Mouse (Mus musculus): ENCODE results near the gene Gm7298.

DNA sequence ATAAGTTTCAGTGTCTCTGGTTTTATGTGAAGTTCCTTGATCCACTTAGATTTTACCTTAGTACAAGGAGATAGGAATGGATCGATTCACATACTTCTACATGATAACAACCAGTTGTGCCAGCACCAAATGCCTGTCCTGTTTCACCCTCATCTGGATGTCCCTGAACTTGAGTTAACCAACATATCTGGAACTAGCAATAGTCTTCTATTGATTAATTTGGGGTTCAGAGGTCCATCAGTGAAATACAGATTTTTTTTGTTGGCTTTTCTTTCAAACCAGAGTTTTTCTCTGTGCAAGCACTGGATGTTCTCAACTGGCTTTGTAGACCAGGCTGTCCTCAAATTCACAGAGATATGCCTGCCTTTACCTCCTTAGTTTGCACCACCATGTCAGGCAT lies 103.6 kb downstream of the Gm7298 start:
- TF ChIP-seq CTCF (IDR thresholded peaks at IDR 0.05; ENCODE audit: borderline replicate concordance, control insufficient read depth, extremely low read depth, insufficient read depth, low read length, poor library complexity): no peak
- TF ChIP-seq POLR2A (IDR thresholded peaks at IDR 0.05; ENCODE audit: control insufficient read depth, extremely low read depth, insufficient read depth, low read length, poor library complexity): no peak

Data from thymus, adult 2 months (tissue).